Mouse (Mus musculus) frontal cortex, adult (tissue): Measurements from ENCODE around the gene Ccdc7a.
A peak's percentile ranks its signal among the peaks of the same experiment; 100 is the strongest.

Source experiments
- ATAC-seq: cut with Nextera tagmentation; 2 replicates; pipeline ENCODE4 v1.9.2; 2017; ENCODE audit warnings: mild to moderate bottlenecking, moderate library complexity, mixed read lengths; ENCODE audit not compliant: low TSS enrichment

Gene Ccdc7a

GRCm38 (mm10) chr8:128686429-128686990, 378.8 kb downstream of the Ccdc7a start:
- ATAC-seq: no peak

- ATAC-seq: peak; percentile 93
Measured at GRCm38 (mm10) chr8:128685507-128686428, 379.5 kb downstream of the Ccdc7a start, which contains the start of gene Itgb1. Gene Itgb1 (plus strand): TSS chr8:128685654.

- ATAC-seq: peak; percentile 71
Measured at GRCm38 (mm10) chr8:128684609-128685506, 380.5 kb downstream of the Ccdc7a start.
